Mouse (Mus musculus) kidney, postnatal 14 days (tissue): Measurements from ENCODE around the gene Tmem117.

ENCODE experiments used
- DNase-seq: peaks from one replicate; pipeline ENCODE4 v3.0.0; 2022; ENCODE audit warnings: mixed read lengths

Gene Tmem117

GRCm38 (mm10) chr15:94649071-94649765 is 20.2 kb downstream of the Tmem117 start:
- peak; percentile 27 for DNase-seq

GRCm38 (mm10) chr15:94649766-94650120 is 20.7 kb downstream of the Tmem117 start:
- no peak for DNase-seq

- no peak for DNase-seq
These were observed 22.3 kb downstream of the Tmem117 start for GRCm38 (mm10) chr15:94651350-94651749.

GRCm38 (mm10) chr15:94651969-94652842 is 23.2 kb downstream of the Tmem117 start:
- no peak for DNase-seq

DNA sequence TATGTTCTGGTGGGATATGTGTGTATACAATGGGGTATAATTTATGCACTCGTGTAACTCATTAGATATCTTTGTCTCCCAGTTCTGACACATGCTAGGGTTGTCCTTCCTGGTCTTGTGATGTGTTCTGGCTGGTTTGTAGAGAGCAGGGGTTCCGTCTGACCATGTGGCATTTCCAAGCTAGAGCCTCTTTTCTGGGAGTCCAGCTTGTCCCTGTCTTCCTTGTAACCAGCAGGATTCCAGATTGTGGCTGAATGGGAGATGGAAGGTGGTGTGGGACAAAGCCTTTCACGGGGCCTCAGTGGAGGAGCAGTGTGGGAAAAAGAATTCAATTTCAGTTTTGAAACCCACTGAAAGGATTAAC is 23.8 kb downstream of the Tmem117 start:
- no peak for DNase-seq

DNA sequence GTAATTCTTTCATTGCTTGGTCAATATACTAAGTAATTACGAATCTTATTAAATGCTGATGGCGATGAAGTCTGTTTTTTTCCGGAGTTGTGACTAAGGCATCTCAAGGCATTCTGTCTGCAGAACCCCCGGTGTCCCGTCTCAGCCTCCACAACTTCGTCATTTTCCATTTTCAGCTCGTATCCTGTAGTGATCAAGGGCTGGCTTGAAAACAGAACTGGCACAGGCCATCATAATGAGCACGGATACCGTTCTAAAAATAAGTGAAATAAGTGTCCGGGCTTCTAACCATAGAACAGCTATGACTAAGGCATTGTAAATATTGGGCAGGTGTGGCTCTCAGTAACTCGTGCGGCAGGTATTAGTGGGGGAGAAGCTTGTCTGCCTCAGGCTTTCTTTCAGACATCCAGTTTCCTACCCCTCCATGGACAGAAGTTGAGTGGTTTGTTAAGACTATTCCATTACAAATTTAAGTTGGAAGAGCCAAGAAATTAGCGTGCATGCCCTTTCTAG is 26.8 kb downstream of the Tmem117 start:
- no peak for DNase-seq

DNA sequence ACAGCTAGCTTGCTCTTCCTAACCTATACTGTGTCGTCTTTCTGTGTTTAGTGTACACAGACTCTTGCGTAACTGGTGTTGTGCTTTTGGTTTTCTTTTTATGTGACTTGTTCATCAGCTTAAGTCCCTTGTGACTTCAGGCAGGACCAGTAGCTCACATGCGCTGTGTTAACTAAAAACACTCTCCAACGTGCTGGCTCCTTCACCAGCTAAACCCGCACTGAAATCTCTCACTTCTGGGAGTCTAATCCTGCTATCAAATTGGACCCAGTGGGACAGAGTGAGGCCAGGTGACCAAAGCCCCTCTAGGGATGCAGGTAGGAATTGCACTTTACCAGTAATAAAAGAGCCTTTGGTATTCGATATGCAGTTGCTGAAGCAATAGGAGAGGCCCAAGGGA is 28.9 kb downstream of the Tmem117 start:
- DNase-seq = no peak

DNA sequence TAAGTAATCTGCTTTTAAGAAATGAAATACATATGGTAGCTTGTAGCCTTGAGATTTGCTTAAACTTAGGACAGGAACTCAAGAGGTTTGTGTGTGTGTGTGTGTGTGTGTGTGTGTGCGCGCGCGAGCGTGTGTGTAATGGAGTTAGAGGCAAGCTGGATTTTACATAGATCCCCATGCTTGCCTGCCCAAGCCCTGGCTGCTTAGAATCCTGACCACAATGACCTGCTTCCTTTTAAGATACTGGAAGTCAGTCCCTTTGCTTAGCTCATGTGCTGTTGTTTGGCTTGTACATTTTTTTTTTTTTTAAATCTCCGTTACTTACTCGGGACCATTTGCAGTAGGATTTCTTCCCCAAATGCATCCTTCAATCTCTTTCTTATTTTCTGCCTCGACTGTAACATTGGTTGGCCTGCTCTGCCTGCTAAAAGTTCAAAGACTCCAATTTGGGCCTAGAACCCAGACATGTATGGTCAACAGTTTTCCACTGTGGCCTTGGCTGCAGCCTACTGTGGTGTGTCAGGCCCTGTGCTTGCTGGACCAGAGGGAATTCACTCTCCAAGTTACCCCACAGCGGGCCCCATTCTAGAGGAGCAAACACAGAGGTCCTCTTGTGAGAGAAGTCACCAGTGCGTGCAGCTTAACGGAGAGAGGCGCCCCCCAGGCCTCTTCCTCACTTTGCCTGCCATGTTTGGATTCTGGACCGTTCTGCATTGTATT is 29.5 kb downstream of the Tmem117 start:
- DNase-seq = no peak

- DNase-seq = no peak
These were observed 30.0 kb downstream of the Tmem117 start for GRCm38 (mm10) chr15:94659112-94659437.

DNA sequence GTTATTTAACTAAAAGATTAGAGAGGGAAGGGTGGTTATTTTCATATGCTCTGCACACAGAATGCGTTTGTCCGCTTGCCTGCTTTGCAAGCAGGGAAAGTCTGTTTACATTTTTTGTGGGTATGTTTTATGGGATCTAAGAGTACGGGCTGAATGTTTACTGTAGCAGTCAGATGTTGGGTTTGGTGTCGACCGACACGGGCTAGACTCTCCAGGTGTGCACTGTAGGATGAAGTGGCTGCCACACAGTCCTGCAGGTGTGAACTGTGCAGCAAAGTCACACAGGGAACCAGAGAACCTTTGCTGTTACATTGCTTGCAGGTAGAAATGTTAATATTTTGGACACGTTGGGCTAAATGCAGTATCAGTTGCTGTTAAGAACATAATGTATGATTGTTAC is 31.9 kb downstream of the Tmem117 start:
- no peak for DNase-seq

- peak; percentile 28 for DNase-seq
These were observed 32.4 kb downstream of the Tmem117 start for GRCm38 (mm10) chr15:94661398-94661797.

- no peak for DNase-seq
These were observed 35.6 kb downstream of the Tmem117 start for GRCm38 (mm10) chr15:94664612-94665011.

GRCm38 (mm10) chr15:94681135-94681534 is 52.1 kb downstream of the Tmem117 start:
- no peak for DNase-seq

GRCm38 (mm10) chr15:94684269-94684668 is 55.2 kb downstream of the Tmem117 start:
- no peak for DNase-seq

DNA sequence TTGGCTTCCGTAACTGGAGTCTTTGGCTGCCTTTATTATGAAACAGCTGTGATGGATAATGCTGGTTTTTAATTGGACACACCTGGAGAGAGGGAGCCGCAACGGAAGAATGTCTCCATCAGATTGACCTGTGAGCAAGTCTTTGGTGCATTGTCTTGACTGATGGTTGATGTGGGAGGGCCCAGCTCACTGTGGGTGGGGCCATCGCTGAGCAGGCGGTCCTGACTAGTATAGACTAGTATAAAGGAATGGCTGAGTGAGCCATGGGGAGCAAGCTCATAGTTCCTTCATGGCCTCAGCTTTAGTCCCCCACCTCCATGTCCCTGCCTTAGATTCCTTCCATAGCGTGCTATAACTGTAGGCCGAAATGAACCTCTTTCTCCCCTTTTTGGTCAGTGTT is 58.1 kb downstream of the Tmem117 start:
- no peak for DNase-seq

GRCm38 (mm10) chr15:94687629-94688028 is 58.6 kb downstream of the Tmem117 start:
- no peak for DNase-seq

DNA sequence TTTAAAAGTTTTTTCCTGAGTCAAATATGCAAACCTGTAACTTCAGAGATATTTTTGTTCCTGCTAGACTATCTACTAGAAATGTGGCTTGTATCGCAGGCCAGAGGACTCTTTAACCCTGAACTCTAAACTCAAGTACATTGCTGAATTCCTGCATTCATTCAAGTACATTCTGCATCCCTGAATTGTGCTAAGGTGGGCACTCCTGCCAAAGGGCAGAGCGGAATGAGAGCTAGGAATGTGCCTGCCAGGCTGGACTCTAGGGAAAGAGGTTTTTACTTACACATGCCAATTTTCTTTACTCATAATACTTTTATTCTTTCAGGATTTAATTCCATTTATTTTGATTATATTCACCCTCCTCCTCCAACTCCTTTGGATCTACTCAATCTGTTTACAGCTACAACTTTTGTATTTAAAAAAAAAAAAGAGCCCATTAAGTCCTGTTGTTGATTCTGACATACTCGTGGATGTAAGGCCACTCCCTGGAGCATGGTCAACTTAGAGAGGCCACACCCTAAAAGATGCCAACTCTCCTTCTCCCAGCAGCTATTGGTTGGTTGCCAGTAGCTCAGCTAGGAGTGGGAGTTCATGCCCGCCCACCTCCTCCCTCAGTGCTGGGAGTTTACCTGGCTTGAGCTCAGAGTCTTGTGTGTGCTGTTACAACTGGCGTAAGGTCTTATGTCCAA is 60.3 kb downstream of the Tmem117 start:
- DNase-seq = no peak

DNA sequence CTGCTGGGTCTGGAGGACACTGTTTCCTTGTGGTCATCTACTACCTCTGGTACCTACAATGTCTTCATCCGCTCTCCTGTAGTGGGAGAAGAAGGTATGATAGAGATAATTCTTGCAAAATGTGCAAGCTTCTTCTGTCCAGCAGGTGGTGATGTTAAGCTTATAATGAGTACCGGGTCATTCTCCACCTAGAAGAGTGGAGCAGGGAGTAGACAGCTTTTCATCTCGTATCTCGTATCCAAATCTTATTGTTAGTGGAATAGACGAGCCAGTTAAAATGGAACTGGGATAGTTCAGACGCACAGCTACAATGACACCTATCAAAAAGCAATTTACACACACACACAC is 60.8 kb downstream of the Tmem117 start:
- no peak for DNase-seq

- peak; percentile 62 for DNase-seq
These were observed 93.7 kb downstream of the Tmem117 start for GRCm38 (mm10) chr15:94722759-94723158.

GRCm38 (mm10) chr15:94732104-94732503 is 103.1 kb downstream of the Tmem117 start:
- no peak for DNase-seq

DNA sequence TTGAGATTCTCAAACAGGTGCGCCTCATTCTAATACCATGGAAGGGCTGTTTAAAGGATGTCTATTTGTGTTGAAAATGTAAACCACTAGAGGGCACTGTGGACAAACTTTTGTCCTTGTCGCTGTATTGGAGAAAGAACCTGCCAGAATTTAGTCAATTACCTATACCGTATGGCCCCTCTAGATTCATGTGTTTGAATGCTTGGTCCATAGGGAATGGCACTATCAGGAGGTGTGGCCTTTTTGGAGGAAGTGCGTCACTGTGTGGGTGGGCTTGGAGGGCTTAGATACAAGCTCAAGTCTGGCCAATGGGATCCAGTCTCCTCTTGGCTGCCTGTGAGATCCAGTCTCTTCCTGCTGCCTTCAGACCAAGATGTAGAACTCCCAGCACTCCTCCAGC is 140.2 kb downstream of the Tmem117 start:
- peak; percentile 18 for DNase-seq

DNA sequence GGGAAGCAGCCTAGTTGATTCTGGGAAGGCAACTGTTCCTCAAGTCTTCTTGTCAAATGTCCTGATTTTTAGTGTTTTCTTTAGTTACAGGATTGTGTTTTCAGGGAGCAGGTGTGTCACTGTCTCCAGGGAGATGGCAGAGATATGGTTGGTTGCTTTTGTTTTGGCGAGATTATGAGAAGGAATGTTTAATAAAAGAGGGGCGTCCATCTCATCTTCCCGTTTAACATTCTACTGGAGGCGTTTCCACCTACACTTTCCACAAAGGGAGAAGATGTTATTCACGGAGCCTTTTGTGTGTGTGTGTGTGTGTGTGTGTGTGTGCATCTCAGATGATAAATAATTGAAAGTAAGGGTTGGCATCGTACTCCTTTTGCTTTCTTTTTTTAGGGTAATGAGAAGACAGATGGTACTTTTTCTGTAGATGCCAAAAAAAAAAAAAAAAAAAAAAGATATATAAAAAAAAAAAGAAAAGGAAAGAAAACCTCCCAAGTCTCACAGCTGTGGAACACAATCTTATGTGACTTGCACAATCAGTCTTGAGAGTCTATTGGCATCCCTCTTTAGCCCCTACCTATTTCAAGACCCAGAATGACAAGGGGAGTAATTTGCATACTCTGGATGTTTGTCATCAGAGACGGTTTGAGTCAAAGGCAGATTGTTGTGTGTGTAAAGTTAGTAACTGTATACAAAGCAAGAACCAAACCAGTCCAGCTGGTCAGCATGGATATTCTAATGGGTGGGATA is 142.0 kb downstream of the Tmem117 start:
- DNase-seq = no peak
